Mouse (Mus musculus): ENCODE data around the gene Olfr329-ps.
"Not testable (repeated sequence)": the region's sequence is repeated elsewhere in the genome, so short reads cannot be mapped to it uniquely, and the experiment has no call there.

Gene Olfr329-ps

GRCm38 (mm10) chr11:58546322-58546721, at the start of gene Olfr329-ps:
TSS of gene Olfr329-ps (minus strand) at chr11:58546422.
- DNase-seq (ENCODE audit: low read depth, low spot score): no peak

- no peak for DNase-seq (ENCODE audit: low read depth, low spot score)
These were observed 48.6 kb upstream of the Olfr329-ps start, which contains the start of gene Olfr324 for GRCm38 (mm10) chr11:58594814-58595213. TSS of gene Olfr324 (plus strand) at chr11:58595114.

DNA sequence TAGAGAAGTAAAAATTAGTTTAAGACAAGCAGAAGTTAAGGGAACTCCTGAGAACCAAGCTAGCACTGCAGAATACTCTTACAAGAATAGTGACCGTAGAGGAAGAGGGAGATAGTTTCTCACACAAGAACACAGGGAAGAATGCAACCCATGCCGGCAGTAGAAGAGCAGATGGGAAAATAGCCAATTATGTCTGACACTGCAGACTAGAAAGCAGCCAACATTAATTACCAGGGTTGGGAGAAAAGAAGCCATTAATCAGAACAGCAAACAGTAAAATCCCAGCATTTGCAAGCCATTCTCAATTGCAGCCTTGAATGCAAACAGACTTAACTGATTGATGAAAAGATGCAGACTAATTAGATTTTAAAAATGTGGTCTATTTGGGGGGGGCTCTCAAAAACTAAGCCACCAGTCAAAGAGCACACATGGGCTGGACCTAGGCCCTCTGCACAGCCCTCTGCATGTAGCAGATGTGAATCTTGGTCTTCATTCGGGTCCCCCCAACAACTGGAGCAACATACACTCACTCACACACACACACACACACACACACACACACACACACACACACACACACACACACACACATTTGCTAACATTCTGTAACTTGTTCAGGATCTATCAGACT, 42.5 kb upstream of the Olfr329-ps start:
- no peak for DNase-seq (ENCODE audit: low read depth, low spot score)

DNA sequence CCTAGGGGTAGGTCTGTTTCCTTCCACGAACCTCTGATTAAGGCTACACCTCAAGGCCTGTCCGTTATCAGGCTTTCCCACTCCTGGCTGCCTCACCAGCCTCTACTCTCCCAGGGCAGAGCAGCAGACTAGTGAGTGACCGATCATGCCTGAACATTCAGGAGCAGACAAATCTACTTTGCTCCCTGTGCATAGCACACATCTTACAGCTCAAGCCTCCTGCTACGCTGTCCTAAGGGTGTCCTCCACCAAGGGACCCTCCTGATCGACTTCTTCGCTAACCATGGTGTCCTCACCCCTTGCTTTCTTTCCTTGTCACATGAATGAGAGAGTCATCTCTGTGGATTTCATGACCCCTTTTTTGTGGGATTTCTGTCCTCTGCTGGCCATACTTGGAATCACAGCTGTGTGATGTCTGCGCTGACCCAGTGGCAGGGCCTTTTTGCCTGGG, 41.7 kb upstream of the Olfr329-ps start:
- DNase-seq (ENCODE audit: low read depth, low spot score): peak; percentile 71

DNA sequence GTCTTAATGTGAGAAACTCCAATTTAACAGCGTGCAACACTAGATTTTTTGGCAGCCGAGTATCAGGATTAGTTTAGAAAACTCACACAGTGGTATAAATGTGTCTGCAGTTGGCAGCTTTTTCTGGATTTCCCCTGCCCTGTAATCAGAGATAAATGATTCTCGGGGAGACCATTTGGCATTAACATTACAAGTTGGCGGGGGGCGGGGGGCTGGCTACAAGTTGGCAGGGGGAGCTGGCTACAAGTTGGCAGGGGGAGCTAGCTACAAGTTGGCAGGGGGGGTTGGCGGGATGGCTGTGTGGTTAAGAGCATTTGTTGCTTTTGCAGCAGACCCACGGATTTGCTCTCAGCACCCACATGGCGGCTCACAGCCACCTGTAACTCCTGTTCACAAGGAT, 32.4 kb upstream of the Olfr329-ps start:
- DNase-seq (ENCODE audit: low read depth, low spot score): no peak

DNA sequence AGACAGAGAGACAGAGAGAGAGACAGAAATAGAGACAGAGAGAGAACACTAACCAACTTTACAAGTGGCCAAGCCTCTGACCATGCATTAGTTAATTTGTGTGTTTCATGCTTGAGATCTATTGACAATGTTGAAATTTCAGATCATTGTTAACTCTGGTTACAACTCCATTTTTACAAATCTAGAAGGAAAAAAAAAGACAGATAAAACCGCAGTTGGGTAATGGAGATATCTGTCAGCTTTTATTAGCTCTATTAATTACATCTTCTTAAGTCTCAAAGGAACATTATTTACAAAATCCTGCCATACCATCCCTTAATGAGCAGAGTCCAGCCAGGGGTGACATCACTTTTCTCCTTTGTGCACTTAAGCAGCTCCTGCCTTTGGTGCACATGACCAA, 31.2 kb upstream of the Olfr329-ps start, which contains the start of gene Olfr325:
Gene Olfr325 (plus strand): TSS at position 301 of the 400 bp plus-strand sequence.
- DNase-seq (ENCODE audit: low read depth, low spot score): no peak

DNA sequence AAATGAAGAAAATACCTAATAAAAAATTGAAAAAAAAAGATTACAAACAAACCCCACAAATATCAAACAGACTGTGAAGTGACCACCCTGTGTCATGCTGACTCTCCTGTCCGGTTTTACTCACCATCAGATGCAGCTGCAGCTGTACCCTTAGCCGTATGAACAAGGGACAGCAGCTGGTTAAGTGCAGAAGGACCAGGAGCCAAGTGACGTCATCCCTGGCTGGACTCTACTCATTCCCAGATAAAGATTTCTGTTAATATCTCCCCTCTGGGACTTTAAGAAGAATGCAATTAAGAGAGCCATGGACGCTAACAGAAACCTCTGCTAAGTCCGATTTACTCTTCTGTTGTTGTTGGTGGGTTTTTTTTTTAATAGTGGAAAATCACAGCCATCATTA, 24.2 kb upstream of the Olfr329-ps start, which contains the start of gene Olfr224:
Gene Olfr224 (minus strand): TSS at position 149 of the 400 bp plus-strand sequence.
- no peak for DNase-seq (ENCODE audit: low read depth, low spot score)

GRCm38 (mm10) chr11:58555536-58555935, 9.3 kb upstream of the Olfr329-ps start, which contains the start of gene Olfr328:
TSS of gene Olfr328 (minus strand) at chr11:58555636.
- DNase-seq (ENCODE audit: low read depth, low spot score): no peak

DNA sequence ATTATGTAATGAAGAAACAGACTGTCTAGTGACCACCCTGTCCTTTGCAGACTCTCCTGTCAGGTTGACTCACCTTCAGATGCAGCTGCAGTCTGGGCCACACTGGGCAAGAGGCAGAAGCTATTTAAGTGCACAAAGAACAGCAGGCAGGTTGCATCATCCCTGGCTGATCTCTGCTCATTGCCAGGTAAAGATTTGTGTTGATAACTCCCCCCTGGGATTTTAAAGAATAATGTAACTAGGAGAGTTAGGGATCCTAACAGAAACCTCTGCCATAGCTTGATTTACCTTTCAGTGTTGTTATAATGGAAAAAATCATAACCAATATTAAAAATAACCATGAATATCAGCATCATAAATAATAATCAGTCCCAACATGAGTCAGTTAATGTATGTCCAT, 11.5 kb downstream of the Olfr329-ps start, which contains the start of gene Olfr330:
Gene Olfr330 (minus strand): TSS at position 101 of the 400 bp plus-strand sequence.
- not testable (repeated sequence) for DNase-seq (ENCODE audit: low read depth, low spot score)

DNA sequence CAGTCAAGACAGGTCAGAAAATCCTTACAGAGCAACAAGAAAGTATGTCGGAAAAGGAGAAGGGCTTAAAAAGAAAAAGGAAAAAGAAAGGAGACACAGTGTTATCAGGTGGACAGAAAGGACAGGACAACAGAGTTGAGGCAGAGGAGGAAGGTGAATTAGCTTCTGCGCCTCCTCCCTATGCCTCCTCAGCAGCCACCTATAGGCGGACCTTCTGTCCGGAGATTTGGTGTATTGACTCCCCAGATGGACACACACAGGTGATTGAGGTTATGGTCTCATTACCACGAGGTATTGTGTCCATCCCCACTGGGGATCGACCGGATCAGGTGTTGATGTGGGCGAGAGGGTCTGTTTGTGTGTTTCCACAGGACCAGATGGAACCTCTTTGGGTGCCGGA, 26.5 kb downstream of the Olfr329-ps start:
- DNase-seq (ENCODE audit: low read depth, low spot score): not testable (repeated sequence)

DNA sequence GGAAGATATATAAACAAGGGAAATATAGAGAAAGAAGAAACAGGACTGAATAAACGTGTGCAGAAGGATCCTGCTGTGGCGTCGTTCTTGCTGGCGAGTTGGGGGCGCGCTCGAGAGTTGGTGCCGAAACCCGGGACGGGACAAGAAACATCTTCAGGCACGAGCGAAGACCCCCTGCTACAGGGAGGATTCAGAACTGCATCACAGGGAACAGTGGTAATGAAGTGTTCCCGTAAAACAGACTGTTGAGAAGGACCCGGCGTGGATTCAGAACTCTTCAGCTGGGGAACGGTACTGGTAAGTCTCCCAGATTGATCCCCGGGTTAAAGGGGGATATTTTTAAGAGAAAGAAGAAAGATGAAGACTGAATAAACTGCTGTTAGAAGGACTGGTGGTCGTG, 27.3 kb downstream of the Olfr329-ps start:
- not testable (repeated sequence) for DNase-seq (ENCODE audit: low read depth, low spot score)

DNA sequence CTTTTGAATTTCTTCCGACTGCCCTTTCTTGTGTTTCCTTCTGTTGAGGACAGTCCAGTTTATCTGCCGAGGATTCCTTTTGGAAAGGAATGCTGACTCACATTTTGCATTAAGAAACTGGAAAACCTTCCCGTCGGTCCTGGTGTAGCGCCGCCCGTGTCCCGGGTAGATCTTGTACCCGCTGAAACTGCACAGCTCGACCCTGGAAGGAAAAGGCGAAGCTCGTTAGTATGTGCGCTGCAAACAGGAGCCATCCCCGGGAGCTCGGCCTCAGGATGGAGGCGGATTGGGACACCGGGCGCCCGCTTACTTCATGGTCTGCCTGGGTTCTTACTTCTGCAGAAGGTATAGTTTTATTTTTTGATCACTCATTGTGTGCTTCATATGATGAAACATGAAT, 37.2 kb downstream of the Olfr329-ps start:
- DNase-seq (ENCODE audit: low read depth, low spot score): not testable (repeated sequence)

GRCm38 (mm10) chr11:58502472-58502871, 43.8 kb downstream of the Olfr329-ps start, which contains the start of gene Olfr331:
TSS of gene Olfr331 (minus strand) at chr11:58502572.
- DNase-seq (ENCODE audit: low read depth, low spot score): not testable (repeated sequence)

DNA sequence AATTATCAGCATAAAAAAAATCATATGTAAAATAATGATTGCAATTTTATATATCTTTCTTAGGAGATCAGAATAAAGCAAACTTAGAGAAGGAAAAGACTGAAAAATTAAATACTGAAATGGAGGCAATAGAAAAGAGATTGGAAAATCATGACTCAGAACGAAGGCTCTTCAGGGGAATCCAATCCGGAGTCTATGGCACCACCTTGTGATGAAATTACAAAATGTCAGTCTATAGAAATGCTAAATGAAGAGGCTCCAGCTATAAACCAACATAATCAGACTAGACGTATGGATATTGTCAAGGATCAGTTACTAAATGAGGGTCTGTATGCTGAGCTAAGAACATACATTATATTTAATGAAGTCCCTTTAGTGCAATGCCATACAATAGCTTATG, 46.9 kb downstream of the Olfr329-ps start:
- DNase-seq (ENCODE audit: low read depth, low spot score): no peak

DNA sequence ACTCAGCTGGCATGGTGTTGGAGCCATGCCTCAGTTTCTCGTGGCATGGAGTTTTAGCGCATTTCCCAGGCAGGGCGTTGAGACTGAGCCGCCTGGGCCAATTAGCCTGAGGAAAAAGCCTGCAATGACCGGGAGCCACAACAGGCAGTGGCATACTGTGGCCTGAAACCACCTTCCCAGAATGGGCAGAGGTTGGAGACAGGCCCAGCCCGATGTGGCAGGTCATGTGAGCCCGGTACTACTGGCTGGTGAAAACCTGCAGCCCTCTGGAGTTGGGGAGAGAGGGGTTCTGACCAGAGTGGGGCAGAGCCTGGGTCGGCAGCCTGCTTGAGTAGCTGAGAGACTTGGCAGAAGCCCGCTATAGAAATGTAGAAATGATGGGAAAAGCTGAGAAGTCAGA, 47.5 kb downstream of the Olfr329-ps start:
- DNase-seq (ENCODE audit: low read depth, low spot score): no peak

DNA sequence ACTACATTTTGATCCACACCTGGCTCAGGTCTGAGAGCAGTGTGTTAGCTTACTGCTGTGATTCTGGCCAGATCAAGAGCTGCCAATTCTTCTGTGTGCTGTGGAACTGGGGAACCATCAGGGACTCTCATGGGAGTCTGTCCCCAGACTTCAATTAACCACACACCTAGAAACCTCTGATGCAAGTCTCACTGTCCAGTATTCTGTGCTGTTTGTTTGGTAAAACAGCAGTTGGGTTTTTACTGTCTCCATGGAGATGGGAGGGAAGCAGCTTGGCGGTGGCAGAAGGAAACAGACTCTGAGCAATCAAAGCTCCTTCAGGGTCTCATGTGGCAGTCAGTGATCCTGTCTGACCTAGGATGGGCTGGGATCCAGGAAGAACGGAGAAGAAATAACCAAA, 53.8 kb downstream of the Olfr329-ps start, which contains the start of gene Olfr332:
Gene Olfr332 (minus strand): TSS at position 101 of the 400 bp plus-strand sequence.
- DNase-seq (ENCODE audit: low read depth, low spot score): no peak

All from mesoderm, embryonic 11.5 days (tissue).